Mouse (Mus musculus): ENCODE data around the gene Dnmt3a.

Dnmt3a gene

DNA sequence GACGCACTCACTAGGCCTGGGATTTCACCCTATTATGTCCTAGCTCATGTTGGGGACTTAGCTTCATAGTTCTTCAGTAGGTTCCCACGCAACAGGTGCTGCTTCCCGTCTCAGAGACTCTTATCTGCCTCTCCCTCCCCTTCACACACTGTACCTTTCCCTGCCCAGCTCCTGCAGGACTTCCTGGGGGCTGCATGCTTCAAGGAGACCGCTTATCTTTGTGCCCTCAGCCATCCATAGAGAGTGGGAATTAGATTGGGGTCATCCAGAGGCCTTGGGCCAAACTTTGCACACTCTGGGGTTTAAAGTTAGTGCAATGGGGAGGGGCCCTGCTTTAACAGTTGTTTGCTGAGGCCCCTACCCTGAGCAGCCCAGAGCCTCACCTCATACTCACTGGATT is 21.1 kb upstream of the Dnmt3a start:
- no peak for DNase-seq (ENCODE audit: extremely low read depth, low read depth, low spot score)

DNA sequence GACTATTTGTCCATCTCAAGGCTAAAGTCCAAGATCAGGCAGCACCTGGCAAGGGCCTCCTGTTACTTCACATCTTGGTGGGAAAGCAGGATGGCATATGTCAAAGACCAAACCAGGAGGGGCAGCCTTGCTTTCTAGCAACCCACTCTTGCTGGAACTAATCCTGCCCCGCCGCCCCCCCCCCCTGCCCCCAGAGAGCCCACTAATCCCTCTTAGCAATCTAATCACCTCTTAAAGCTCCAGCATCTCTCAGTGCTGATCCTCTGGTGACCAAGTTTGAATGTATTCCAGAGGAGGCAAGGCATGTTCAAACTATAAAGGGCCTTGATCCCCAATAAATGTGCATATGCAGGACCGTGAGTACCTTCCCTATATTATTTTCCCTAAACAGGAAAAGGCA is 18.8 kb upstream of the Dnmt3a start:
- no peak for DNase-seq (ENCODE audit: extremely low read depth, low read depth, low spot score)

DNA sequence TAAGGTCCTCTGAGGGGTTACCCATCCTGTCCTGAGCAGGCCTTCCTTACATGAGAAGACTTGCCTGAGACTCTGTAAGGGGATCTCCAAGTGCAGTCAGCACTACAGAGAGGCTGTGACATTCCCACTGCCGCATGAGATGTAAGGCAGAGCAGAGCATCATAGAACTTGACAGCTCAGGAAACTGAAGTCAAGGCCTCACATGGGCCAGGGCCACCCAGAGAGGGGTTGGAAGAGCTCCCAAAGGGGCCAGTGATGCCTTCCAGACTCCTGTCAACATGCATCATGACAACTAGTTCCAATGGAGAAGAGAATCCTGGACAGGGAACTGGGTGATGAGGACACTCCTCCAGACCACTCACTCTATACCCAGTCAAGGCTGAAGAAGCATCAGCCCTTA is 18.3 kb upstream of the Dnmt3a start:
- DNase-seq (ENCODE audit: extremely low read depth, low read depth, low spot score) = no peak

DNA sequence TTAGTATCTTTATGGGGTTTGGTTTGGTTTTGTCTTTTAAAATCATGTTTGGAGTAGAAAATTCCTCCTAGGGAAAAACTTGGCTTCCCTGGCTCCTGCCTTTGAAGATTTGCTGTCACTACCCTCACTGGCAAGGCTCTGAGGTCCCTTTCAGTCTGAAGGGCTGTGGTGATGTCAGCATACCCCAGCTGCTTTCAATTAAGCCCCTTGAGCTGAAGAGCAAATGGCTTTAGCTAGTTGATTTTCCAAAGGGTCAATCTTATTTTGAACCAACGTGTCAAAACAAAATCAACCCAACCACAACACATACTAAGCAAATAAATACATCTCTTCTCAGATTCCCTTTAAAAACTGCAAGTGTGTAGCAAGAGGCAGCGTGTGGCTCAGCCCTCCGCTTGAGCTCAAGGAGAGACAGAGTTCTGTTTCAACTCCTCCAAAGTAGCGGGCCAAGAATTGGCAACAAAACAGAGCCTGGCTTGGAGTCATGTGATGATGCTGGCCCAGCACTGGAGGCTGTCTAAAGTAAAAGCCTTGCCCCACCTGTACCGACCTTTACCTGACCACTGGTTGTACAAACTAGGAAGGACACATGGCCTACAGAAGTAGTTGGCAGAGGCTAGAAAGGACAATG is 17.3 kb upstream of the Dnmt3a start:
- DNase-seq (ENCODE audit: extremely low read depth, low read depth, low spot score) = no peak

DNA sequence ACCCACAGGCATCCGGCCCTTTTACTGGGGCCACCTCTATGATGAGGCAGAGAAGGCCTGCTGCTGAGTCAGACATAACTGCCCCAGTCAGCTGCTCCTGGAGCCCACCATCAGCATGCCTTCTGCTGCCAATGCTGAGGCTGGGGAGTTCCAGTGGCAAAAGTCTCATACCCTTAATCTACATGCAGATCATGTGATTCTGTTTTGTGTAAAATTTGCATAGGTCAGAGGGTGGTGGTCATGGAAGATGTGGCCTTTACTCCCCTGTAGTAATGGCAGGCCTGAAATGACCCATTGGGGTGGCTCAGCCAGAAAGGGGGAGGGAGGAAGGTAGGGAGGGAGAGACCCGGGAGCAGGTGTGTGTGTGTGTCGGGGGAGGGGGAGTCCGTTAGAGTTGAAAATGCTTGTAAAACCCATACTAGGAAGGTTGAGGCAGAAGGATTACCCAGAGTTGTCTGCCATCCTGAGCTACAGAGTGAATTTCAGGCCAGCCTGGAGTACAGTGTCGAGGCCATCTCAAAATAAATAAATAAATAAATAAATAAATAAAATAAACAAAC is 16.1 kb upstream of the Dnmt3a start:
- DNase-seq (ENCODE audit: extremely low read depth, low read depth, low spot score) = no peak

- no peak for DNase-seq (ENCODE audit: extremely low read depth, low read depth, low spot score)
Observed at GRCm38 (mm10) chr12:3791257-3791656, 14.6 kb upstream of the Dnmt3a start.

DNA sequence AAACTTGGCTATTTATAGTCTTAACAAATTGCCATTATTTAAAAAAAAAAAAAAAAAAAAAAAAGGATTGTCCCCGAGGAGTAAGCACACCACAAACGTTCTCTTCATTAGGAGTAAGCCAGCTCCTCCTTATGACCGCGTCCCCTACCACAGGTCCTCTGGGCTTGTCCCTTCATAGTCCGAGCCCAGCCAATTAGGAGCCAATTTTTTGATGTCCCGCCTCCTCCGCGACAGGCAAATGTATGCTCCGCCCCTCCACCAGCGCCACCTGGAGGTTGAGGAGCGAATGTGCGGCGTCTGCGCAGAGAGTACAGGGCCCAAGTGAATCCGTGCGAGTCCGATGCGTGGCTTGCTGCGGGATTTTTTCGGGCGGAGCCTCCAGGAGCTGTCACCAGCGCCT is 14.1 kb upstream of the Dnmt3a start:
- no peak for DNase-seq (ENCODE audit: extremely low read depth, low read depth, low spot score)

DNA sequence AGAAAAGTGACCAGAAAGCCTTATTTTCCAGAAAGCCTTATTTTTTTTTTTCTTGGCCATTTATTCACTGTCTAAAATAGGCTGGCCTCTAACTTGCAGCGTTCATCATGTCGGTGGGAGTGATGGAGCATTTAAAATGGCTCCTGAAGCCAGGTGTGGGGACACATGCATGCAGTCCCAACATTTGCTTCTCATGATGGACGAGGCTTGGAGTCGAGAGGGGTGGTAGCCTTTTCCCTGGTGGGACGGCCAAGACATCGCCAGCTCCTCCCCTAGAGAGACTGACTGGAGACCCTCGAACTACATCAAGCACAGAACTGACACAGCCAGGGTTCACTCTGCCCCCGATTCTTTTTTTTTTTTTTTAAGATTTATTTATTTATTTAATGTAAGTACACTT is 13.6 kb upstream of the Dnmt3a start:
- DNase-seq (ENCODE audit: extremely low read depth, low read depth, low spot score) = no peak

DNA sequence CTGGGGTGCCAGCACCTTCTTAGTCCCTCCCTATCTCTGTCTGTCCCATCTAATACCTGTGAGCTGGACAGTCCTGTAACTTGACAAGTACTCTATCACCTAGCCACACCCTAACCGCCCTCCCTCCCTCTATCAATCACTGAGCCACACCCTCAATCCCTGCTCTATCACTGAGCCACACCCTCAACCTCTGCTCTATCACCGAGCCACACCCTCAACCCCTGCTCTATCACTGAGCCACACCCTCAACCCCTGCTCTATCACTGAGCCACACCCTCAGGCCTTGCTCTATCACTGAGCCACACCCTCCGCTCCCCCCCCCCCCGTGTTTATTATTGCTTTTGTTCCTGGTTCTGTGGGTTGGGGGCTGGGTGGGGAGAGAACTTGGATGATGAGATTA is 10.2 kb upstream of the Dnmt3a start:
- no peak for DNase-seq (ENCODE audit: extremely low read depth, low read depth, low spot score)

DNA sequence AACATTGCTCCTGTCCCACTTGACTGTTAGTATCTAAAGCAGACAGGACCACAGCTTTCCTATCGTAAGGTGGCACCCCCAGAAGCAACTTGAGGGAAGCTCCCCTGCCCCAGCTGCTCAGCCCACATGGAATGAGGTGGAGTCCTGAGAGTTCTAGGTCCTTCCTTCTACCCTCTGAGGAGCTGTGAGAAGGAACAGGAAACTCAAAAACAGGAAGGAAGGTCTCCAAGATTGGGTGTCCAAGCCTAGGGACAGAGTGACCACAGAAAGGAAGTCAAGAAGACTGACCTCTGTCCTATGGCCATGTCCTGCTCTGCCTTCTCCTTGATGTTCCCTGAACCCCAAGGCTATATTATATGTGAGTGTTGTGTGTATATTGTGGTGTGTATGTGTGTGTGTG is 6.3 kb upstream of the Dnmt3a start:
- DNase-seq (ENCODE audit: extremely low read depth, low read depth, low spot score) = no peak

- DNase-seq (ENCODE audit: extremely low read depth, low read depth, low spot score) = no peak
Observed at GRCm38 (mm10) chr12:3806271-3806684, 471 bp downstream of the Dnmt3a start.

DNA sequence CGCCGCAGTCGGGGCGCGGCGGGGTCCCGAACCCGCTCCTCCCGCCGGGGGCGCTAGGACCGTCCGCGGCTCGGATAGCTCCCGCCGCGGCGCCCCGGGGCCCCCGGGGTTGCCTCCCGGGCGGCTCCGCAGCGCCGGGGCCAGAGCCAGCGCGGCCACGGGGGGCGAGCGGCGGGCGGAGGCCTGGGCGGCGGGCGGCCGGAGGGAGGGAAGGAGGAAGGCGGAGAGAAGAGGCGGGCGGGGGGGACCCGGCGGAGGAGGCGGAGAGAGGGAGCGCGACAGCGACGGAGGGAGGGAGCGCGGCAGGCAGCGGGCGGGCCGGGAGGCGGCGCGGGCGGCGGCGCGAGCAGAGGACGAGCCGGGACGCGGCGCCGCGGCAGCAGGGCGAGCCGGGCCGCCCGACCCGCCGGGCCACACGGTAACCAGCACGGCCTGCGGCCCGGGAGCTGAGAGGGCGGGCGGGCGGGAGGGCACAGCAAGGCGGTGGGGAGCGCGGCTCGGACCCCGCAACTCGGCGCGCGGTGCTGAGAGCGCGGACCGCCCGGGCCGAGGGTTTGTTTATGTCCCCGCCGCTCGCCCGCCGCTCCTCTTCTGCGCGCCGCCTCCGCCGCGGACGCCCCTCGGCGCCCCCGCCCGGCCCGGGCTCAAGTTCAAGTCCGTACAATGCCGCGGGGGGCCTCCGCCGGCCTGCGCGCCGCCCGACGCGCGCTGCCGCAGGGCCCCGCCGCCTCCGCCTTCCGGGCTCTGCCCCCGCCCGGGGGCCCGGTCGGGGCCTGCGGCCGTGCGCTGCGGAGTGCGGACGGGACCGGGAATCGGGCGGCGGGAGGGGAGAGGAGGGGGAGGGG is 1.1 kb downstream of the Dnmt3a start:
- DNase-seq (ENCODE audit: extremely low read depth, low read depth, low spot score) = no peak

DNA sequence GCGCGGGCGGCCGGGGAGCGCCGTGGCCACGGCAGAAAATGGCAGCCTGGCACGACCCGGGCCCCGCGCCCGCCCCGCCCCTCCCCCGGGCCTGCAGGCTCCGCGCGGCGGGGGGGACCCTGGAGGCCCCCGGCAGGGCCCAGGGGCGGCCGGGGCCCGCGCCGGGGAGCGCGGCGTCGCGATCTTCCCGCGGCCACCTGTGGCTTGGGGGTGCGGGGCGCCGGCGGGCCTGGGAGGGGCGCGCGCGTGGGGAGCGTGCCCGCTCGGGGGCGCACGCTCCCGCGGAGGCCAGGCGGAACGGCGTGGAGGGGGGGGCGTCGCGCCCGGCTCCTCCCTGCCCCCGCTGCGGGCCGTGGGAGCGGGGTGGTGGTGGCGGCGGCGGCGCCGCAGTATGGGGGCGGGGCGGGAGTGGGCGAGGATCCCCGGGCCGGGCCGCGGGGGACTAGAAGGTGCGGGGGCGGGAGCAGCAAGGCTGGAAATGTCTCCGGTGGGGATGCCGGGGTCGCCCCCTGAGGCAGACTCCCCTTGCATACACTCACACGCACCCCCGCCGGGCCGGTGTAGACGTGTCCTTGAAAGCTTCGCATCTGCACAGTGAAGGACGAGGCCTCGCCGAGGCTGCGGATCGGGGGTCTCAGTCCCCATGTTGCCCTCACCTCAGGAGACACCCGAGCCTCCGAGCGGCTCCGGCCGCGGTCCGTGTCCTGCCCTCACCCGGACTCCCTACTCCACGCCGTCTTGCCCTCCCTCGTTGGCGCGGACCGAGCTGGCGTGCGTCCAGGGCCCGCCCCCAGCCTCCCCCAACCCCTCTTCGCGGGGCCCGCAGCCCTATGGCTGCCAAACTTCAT is 2.0 kb downstream of the Dnmt3a start:
- no peak for DNase-seq (ENCODE audit: extremely low read depth, low read depth, low spot score)

DNA sequence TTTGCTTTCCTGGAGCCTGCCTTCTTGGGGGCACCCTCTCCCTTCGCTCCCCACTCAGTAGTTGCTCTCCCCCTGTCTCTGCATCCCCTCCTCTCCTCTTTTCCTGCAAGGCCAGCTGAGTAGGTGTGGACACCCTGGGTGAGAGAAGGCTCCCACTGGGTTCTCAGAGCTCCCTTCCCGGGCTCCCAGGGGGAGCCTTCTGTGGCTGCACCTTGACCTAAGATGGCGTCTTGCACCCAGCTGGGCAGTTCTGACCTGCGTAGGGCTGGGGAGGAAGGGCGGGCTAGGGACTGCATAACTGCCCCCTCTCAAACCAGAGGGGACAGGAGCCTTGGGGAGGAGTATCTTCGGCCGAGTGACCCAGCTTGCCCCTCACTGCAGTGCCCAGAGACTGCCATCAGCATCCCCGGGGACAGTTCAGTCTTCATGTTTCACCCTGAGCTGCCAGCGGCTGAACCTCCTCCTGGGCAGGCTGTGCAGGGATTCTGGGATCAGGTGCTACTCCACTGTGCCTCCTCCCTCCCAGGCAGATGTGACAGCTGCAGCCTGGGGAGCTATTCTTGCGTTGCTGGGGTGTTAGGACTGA is 2.7 kb downstream of the Dnmt3a start:
- no peak for DNase-seq (ENCODE audit: extremely low read depth, low read depth, low spot score)

GRCm38 (mm10) chr12:3809520-3810180 is 3.8 kb downstream of the Dnmt3a start:
- DNase-seq (ENCODE audit: extremely low read depth, low read depth, low spot score) = no peak

GRCm38 (mm10) chr12:3810455-3810854 is 4.6 kb downstream of the Dnmt3a start:
- DNase-seq (ENCODE audit: extremely low read depth, low read depth, low spot score) = no peak

GRCm38 (mm10) chr12:3811596-3811995 is 5.8 kb downstream of the Dnmt3a start:
- no peak for DNase-seq (ENCODE audit: extremely low read depth, low read depth, low spot score)

GRCm38 (mm10) chr12:3812251-3812650 is 6.4 kb downstream of the Dnmt3a start:
- no peak for DNase-seq (ENCODE audit: extremely low read depth, low read depth, low spot score)

- no peak for DNase-seq (ENCODE audit: extremely low read depth, low read depth, low spot score)
Observed at GRCm38 (mm10) chr12:3813138-3813537, 7.3 kb downstream of the Dnmt3a start.

DNA sequence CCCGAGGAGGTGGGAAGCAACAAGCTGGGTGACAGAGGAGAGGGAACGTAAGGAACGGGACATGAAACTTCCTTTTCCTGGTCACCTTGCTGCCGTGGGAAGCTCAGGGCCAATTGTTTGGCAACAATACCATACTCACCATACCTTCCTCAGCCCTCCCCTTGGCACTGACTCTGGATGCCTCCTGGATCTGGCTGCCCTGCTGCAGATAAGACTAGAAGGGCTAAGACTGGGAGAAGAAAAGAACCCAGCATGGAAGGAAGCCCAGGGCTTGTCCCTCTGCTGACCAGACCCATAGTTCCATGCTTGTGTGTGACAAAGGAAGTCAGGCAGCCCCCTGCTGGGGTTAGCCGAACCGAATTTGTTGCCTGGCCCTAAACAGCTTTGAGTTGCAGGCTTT is 9.6 kb downstream of the Dnmt3a start:
- no peak for DNase-seq (ENCODE audit: extremely low read depth, low read depth, low spot score)

GRCm38 (mm10) chr12:3817033-3817432 is 11.2 kb downstream of the Dnmt3a start:
- DNase-seq (ENCODE audit: extremely low read depth, low read depth, low spot score) = no peak

Measured in fat pad, adult 2 months (tissue).